Mouse (Mus musculus) hindbrain, postnatal 0 days (tissue): ENCODE data around the gene Scn2b. TPM values are rescaled to one million over a fixed set of nuclear protein-coding genes. Genes with fewer than 3 reads are reported as not detected.

Source experiments
- ATAC-seq: fragments of 200-750 bp; cut with Nextera tagmentation; 2 replicates; pipeline ENCODE4 v1.8.0; 2017; ENCODE audit warnings: mild to moderate bottlenecking, moderate TSS enrichment, moderate library complexity
- DNase-seq: peaks from one replicate; pipeline ENCODE4 v3.0.0-alpha.2; 2015; ENCODE audit warnings: low spot score
- H3K27ac ChIP-seq: fragments of 300-500 bp; sonication (generic); 2 replicates; pipeline ENCODE4 v1.5.1; 2014; ENCODE audit warnings: mild to moderate bottlenecking
- H3K27me3 ChIP-seq: fragments of 300-500 bp; sonication (generic); 2 replicates; pipeline ENCODE4 v1.6.1; 2014; ENCODE audit warnings: low read length, mixed read lengths; ENCODE audit not compliant: insufficient read depth
- H3K36me3 ChIP-seq: fragments of 300-500 bp; sonication (generic); 2 replicates; pipeline ENCODE4 v1.6.1; 2014; ENCODE audit warnings: low read length, mixed read lengths; ENCODE audit not compliant: insufficient read depth
- H3K4me1 ChIP-seq: fragments of 300-500 bp; sonication (generic); 2 replicates; pipeline ENCODE4 v1.6.1; 2014; ENCODE audit warnings: antibody characterized with exemption, low read length, mixed read lengths; ENCODE audit not compliant: insufficient read depth
- H3K4me2 ChIP-seq: fragments of 300-500 bp; sonication (generic); 2 replicates; pipeline ENCODE4 v1.6.1; 2014; ENCODE audit warnings: low read depth, mild to moderate bottlenecking, low read length, moderate library complexity, mixed read lengths
- H3K4me3 ChIP-seq: fragments of 300-500 bp; sonication (generic); 2 replicates; pipeline ENCODE4 v1.5.1; 2014; ENCODE audit warnings: low read length
- H3K9ac ChIP-seq: fragments of 300-500 bp; sonication (generic); replicated peaks from 2 replicates; pipeline ENCODE4 v1.6.1; 2014; ENCODE audit warnings: mild to moderate bottlenecking, low read length, moderate library complexity, mixed read lengths
- H3K9me3 ChIP-seq: fragments of 300-500 bp; sonication (generic); 2 replicates; pipeline ENCODE4 v1.6.1; 2016; ENCODE audit warnings: low read length, mixed read lengths
- CTCF ChIP-seq: IDR thresholded peaks from 2 replicates; pipeline ENCODE4 v1.5.1; 2016; ENCODE audit warnings: antibody characterized with exemption, control low read depth, low read depth
- WGBS: fragments of 180-500 bp; shearing (Covaris S2); extraction: QIAGEN DNeasy Blood & Tissue Kit; methylation state at CpG from one replicate; pipeline ENCODE4 v1.1.7; 2014; 5-methylcytosine and 5-hydroxymethylcytosine counted together
- polyA plus RNA-seq: library from polyadenylated mRNA; unstranded; fragments of >200 nt; fragmentation: Nextera tagmentation; extraction: Ambion mirVana; gene quantifications from 2 replicates; pipeline ENCODE4 v1.2.1, GENCODE M21; 2015
- total RNA-seq: library from RNA; depleted of rRNA; stranded (reverse); fragments of >200 nt; gene quantifications from 2 replicates; pipeline ENCODE4 v1.2.3, GENCODE M21; 2014; rRNA removed

The Scn2b gene
- total RNA-seq, result 9.9 and 14.3 TPM in 2 replicates
- 9.0 and 9.7 TPM in 2 replicates for polyA plus RNA-seq

DNA sequence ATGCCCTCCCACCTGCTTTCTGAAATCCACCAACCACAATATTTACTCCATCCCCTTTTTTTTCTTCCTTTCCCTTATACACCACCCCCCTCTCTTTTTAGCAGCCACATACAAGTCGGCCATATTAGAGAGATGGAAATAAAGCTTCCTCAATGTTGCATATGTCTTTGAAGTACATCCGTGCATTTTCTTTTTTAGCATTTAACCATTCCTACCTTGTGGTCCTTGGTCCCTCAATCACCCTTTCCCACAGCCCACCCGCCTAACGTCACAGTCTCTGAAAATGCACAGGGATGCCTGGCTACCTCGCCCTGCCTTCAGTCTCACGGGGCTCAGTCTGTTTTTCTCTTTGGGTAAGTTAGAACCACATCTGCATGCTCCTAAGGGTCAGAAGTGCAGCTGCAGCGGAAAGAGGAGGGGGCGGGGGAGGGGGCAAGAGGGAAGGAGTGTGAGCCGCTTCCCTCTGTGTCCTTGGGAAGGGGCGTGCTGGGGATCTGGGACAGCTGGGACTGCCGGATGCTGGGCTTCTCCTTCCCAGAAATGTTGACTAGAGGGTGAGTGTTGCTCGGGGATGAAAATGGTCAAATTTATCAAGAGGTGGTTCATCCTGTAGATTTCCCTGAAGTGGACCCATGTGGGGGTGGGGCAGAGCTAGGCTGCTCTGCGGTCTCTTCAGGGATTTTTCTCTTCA lies at the start of gene Scn2b:
Gene Scn2b, plus strand, starts transcription at position 42 of the 691 bp plus-strand sequence.
- H3K27ac ChIP-seq, result peak within 1 kb of the TSS; percentile 94
- peaks cover 21% of the 10 kb centered on the region for H3K4me1 ChIP-seq
- ATAC-seq (peak; percentile 74), DNase-seq (peak; percentile 66)
- no peak for TF ChIP-seq CTCF
- peak within 1 kb of the TSS; percentile 96 for H3K9ac ChIP-seq
- H3K4me2 ChIP-seq, result peak within 1 kb of the TSS; percentile 71
- no peaks in the 10 kb centered on the region for H3K9me3 ChIP-seq
- H3K4me3 ChIP-seq, result peak within 1 kb of the TSS; percentile 73
- WGBS, result under 1% methylated on average over 13 of the region's 13 CpGs
- no peaks in the 10 kb centered on the region for H3K36me3 ChIP-seq
- no peaks in the 10 kb centered on the region for H3K27me3 ChIP-seq

DNA sequence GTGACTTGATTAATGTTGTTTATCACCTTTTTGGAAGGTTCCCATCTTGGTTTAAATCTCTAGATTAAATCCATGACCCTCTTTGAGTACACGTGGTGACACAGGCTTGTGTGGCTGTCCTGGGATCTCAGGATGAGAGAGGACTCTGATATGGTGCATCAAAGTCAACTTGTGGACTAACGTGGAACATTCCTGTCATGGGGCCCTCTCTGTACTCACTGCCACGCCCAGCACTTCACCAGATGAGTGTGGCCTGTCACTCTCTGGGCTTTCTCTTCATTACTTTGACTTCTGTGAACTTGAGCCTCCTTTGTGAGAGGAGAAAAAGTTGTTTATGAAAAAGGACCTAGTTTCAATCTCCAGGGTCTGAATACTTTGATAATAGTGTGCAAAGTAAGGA lies 45.8 kb upstream of the Scn2b start:
- no peak overlapping the region for H3K4me2 ChIP-seq
- DNase-seq, result no peak
- WGBS, result 67% methylated on average over 3 of the region's 3 CpGs
- no peak for ATAC-seq
- no peaks in the 10 kb centered on the region for H3K27me3 ChIP-seq
- H3K9me3 ChIP-seq, result no peaks in the 10 kb centered on the region
- H3K27ac ChIP-seq, result no peak overlapping the region
- H3K4me3 ChIP-seq, result no peak overlapping the region
- no peak overlapping the region for H3K9ac ChIP-seq
- no peak for TF ChIP-seq CTCF
- no peaks in the 10 kb centered on the region for H3K36me3 ChIP-seq
- H3K4me1 ChIP-seq, result no peaks in the 10 kb centered on the region

GRCm38 (mm10) chr9:45077859-45078258 lies 39.7 kb upstream of the Scn2b start:
- Histone ChIP-seq H3K27me3 (no peaks in the 10 kb centered on the region), H3K4me2 (no peak overlapping the region), H3K9ac (no peak overlapping the region), H3K4me3 (no peak overlapping the region), H3K4me1 (no peaks in the 10 kb centered on the region), H3K36me3 (no peaks in the 10 kb centered on the region), H3K27ac (no peak overlapping the region), H3K9me3 (no peaks in the 10 kb centered on the region)
- 71% methylated on average over 3 of the region's 3 CpGs for WGBS
- DNase-seq (no peak), ATAC-seq (no peak)
- TF ChIP-seq CTCF, result no peak

GRCm38 (mm10) chr9:45079011-45079410 lies 38.6 kb upstream of the Scn2b start, which contains the start of gene Jaml:
Gene Jaml (plus strand): TSS chr9:45079183.
- no peak for TF ChIP-seq CTCF
- DNase-seq, result no peak
- 86% methylated on average over 5 of the region's 5 CpGs for WGBS

GRCm38 (mm10) chr9:45083132-45083531 lies 34.5 kb upstream of the Scn2b start:
- no peaks in the 10 kb centered on the region for H3K9me3 ChIP-seq
- no peak for DNase-seq
- H3K4me3 ChIP-seq, result no peak overlapping the region
- no peak for TF ChIP-seq CTCF
- ATAC-seq, result no peak
- H3K27me3 ChIP-seq, result no peaks in the 10 kb centered on the region
- no peak overlapping the region for H3K9ac ChIP-seq
- WGBS, result 86% methylated on average over 3 of the region's 3 CpGs
- H3K36me3 ChIP-seq, result no peaks in the 10 kb centered on the region
- H3K27ac ChIP-seq, result no peak overlapping the region
- no peaks in the 10 kb centered on the region for H3K4me1 ChIP-seq
- H3K4me2 ChIP-seq, result no peak overlapping the region

More at GRCm38 (mm10) chr9:45079011-45079410, 38.6 kb upstream of the Scn2b start, which contains the start of gene Jaml:
- no peak within 1 kb of the TSS for H3K27ac ChIP-seq
- H3K27me3 ChIP-seq, result no peaks in the 10 kb centered on the region
- no peaks in the 10 kb centered on the region for H3K4me1 ChIP-seq
- H3K9ac ChIP-seq, result no peak within 1 kb of the TSS
- no peak for ATAC-seq
- no peak within 1 kb of the TSS for H3K4me2 ChIP-seq
- H3K9me3 ChIP-seq, result no peaks in the 10 kb centered on the region
- H3K36me3 ChIP-seq, result no peaks in the 10 kb centered on the region
- H3K4me3 ChIP-seq, result no peak within 1 kb of the TSS

DNA sequence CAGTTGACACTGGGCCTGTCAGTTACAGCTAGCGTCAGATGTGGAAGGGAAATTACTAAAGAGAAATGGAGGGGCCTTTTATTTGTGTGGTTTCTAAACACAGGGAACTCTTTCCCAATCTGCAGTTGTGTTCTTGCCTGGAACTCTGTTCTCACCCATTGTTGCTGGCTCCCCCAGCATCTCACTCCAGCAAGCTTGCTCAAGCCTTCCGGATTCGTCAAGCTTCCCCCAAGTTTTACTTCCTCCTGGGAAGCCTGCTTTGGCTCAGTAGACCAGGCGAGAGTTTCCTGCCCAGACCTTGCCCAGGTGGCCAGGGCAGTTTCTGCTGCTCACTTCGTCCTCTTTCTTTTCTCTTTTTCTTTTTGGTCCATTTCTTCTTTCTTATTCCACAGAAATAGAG lies 33.0 kb upstream of the Scn2b start:
- no peak overlapping the region for H3K4me3 ChIP-seq
- no peaks in the 10 kb centered on the region for H3K27me3 ChIP-seq
- ATAC-seq, result no peak
- H3K9me3 ChIP-seq, result no peaks in the 10 kb centered on the region
- no peak overlapping the region for H3K9ac ChIP-seq
- no peak overlapping the region for H3K4me2 ChIP-seq
- H3K27ac ChIP-seq, result no peak overlapping the region
- no peaks in the 10 kb centered on the region for H3K36me3 ChIP-seq
- no peaks in the 10 kb centered on the region for H3K4me1 ChIP-seq
- DNase-seq, result no peak
- TF ChIP-seq CTCF, result no peak
- WGBS, result 69% methylated on average over 5 of the region's 5 CpGs
